Mouse (Mus musculus) right cerebral cortex, adult 2 months (tissue): Measurements from ENCODE around the gene Cops7b.
"Not testable (repeated sequence)": the region's sequence is repeated elsewhere in the genome, so short reads cannot be mapped to it uniquely, and the experiment has no call there.

Experiments
- DNase-seq, 2 experiments: peaks; one replicate each; pipeline ENCODE4 v3.0.0; 2021 to 2022; ENCODE audit warnings: low spot score in 2 of 2

Cops7b gene

GRCm38 (mm10) chr1:86582451-86583096 is at the start of gene Cops7b, which contains the start of gene Pde6d:
Gene Cops7b, plus strand, starts transcription at chr1:86582904.
Gene Pde6d, minus strand, starts transcription at chr1:86582629.
- peak; percentile 99 for DNase-seq

DNA sequence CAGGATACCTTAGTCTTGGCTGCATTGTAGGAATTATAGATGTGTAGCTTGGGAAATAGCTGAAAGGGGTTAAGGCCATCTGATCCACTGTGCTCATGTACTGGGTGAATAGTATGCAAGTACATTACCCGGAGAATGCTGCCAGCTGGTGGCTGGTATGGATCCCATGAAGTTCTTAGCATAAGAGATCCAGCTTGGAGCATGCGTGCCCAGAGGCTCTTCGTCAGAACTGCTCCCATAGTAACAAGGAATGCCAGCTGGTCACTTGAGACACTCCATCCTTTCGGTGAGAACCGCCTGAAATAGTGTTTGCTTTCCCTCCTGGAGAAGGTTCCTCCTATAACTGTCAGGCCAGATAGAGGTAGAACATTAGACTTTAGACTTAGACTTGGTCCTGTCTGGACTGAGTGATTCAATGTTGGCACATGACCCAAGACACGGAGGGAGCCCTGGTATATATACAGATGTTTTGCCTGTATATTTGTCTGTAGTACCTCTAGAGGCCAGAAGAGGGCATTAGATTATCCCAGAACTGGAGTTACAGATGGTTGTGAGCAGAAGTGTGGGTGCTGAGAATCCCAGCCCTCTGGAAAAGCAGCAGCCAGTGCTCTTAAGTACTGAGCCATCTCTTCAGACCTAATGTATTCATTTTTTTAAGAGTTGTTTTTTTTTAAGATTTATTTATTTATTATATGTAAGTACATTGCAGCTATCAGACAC is 49.1 kb upstream of the Cops7b start:
- peak; percentile 64 to 68 for DNase-seq

GRCm38 (mm10) chr1:86538383-86538782 is 44.3 kb upstream of the Cops7b start:
- DNase-seq = no peak

DNA sequence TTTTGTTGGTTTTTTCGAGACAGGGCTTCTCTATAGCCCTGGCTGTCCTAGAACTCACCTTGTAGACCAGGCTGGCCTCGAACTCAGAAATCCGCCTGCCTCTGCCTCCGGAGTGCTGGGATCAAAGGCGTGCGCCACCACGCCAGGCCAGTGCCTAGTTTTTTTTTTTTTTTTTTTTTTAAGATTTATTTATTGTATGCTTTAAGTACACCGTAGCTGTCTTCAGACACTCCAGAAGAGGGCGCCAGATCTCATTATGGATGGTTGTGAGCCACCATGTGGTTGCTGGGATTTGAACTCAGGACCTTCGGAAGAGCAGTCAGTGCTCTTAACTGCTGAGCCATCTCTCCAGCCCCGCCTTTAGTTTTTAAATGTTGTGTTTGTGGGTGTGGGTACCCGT is 43.1 kb upstream of the Cops7b start:
- not testable (repeated sequence) for DNase-seq

DNA sequence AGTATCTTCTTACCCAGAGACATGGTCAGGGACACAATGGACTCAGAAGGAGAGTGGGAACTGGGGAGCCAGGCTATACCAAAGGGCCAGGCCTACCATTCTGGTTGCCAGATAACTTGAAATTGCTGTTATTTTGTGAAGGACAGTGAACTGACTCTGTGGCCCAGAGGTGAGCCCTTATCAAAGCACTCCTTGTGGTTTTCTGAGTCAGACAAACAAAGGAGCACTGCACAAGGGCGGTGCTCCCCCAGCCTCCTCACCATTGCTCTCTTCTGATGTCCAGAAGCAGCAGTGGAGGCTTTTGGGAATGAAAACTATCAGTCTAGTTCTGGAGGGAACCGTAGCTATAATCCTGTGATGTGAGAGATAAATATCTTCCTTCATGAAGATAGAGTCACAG is 40.1 kb upstream of the Cops7b start:
- DNase-seq = no peak

DNA sequence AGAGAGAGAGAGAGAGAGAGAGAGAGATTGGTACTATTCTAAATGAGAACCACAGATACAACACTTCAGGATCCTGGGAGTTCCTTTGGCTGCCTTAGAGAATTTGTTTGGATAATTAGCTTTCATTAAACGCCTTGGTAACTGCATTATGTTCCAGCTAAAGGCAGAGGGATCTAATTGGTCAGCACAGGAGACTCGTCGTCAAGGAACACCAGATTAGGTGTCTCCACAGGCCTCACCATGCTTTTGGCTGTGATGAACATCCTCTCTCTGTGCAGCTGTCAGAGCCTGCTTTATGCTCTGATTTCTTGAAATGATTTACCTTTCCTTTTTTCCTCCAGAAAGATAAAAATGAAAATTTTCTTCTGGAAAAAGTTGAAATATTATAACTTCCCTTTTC is 35.9 kb upstream of the Cops7b start:
- no peak for DNase-seq

DNA sequence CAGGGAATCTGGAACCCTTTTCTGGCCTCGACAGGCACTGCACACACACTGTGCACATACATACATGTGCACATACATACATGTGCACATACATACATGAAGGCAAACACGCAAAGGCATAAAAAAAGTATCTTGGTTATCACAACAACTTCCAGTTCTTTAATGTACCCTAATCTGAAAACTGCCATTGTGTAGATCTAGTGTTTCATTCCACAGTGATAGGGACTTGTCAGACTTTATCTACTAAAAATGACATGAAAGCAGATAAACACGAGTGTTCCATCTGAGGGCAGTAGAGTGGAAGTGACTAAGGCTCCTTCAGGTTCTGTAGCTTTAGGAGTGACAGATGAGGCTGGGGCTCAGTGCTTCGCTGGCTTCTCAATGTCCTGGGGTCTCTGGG is 31.4 kb upstream of the Cops7b start:
- no peak for DNase-seq

DNA sequence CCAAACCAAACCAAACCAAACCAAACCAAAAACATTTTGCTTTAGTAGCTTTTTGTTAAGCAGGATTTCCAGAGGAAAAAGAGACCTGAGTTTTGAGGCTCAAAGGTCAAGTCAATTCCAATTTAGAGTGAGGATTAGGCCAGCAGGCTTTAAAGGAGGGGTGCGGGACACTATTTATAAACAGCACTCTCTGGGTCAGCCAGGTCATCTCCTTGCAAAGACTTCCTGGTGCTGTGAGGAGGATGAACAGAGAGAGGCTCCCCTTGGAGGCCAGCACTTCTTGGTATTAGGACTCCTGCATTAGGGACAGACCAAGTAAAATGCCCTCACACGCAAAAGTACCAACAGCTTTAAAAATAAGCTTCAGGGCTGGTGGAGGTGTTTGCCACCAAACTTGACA is 30.8 kb upstream of the Cops7b start:
- no peak for DNase-seq

- DNase-seq = no peak
Measured at GRCm38 (mm10) chr1:86555665-86556064, 27.0 kb upstream of the Cops7b start.

DNA sequence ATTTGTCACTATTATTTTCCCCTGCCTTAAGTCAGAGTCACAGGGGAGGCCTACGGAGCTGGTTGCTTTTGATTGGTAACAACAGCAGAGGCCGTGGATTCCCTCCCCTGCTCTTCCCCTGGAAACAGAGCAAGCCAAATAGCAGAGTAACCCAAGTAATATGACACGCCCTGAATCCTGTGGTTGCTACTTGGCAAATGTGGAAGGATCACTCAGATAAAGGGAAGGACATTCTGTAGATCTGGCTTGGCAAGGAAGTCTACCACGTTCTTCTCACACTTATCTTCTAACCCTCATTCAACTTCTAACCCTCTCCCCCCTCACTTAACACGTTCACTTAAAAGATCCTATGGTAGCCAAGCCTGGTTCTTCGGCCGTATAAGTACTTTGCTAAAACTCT is 24.8 kb upstream of the Cops7b start:
- DNase-seq = no peak

GRCm38 (mm10) chr1:86559232-86559631 is 23.5 kb upstream of the Cops7b start:
- DNase-seq = no peak

DNA sequence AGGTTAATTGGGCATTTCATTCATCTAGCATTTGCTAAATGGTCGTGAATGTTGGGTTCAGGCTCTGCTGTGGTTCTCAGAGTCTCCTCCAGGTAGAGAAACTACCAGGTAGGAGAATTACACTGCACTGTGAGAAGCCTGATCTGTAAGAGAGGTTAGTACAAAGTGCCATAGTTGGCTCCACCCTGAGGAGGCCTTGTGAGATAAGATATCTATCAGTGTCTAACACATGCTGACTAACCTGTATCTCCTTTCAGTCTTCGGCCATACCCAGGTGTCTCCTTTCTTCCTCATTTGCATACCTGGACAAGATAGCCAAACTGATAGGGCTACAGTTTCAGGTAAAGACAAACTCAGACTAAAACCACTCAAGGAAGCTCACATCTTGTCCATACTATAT is 20.0 kb upstream of the Cops7b start:
- no peak for DNase-seq

DNA sequence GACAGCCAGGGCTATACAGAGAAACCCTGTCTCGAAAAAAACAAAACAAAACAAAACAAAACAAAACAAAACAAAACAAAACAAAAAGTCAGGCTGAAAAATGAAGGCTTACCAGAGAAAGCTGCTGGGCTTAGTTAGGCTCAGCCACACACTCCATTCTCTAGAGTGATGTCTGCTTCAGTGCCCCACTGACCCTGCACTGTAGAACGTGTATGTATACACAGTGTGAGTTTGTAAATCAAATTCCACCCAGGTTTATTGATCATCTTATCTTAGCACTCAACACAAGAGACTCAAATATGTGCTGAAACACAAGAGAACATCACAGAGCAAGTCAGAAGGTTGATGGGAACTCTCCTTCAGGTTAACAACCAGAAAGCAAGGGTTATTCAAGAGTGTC is 14.3 kb upstream of the Cops7b start:
- no peak for DNase-seq

- no peak for DNase-seq
Measured at GRCm38 (mm10) chr1:86569292-86569860, 13.3 kb upstream of the Cops7b start.

DNA sequence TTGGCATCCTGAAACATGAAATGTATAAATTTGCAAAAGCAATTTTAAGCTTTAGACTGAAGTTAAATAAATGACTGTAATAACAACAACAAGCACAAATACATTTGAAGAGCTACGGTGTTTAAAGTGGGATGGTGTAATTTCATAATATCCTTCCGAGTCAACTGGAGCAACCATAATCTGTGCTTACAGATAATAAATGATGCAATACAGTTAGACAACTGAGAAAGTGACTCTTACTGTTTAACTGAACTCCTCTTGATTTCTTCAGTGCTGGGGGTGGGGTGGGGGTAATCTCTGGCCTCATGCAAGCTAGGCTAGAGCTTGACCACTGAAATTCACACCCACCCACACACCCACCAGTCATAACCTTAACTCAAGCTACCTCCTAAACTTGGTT is 11.3 kb upstream of the Cops7b start:
- no peak for DNase-seq

DNA sequence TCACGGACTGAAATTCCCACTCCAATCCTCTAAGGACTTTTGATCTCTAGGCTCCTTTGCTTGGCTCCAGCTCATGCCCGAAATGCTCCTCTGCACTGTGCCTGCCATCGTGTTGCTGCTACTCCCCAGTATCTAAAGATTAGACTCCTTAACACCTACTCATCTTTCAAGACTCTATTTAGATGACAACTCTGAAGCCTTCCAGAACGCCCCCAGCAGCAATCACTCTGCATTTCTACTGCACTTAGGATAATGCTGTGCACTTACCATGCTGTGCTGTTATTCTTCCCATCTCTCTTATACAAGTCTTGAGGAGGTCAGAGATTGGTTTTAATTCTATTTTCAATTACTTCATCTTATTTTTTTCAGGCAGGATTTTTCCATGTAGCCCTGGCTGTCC is 10.8 kb upstream of the Cops7b start:
- no peak for DNase-seq

DNA sequence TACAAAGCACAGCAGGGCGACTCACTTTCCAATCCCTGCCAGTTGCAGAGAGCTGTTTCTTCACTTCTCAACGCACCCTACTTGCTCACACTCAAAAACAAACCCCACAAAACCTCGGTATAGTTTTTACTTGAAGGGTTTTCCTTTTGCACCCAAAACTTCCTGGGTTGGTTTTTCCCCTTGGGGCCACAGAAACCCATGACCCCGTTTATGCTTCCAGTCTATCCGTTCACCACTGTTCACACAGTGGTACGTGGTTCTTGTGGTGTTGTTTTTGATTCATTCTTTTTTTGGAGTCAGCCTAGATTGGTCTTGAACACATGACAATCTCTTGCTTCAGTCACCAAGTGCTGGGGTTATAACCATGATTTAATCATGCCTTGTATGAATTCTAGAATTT is 2.3 kb upstream of the Cops7b start:
- DNase-seq = no peak

- DNase-seq = no peak
Measured at GRCm38 (mm10) chr1:86581692-86582450, 833 bp upstream of the Cops7b start.

GRCm38 (mm10) chr1:86583709-86584108 is 1.0 kb downstream of the Cops7b start:
- no peak for DNase-seq

DNA sequence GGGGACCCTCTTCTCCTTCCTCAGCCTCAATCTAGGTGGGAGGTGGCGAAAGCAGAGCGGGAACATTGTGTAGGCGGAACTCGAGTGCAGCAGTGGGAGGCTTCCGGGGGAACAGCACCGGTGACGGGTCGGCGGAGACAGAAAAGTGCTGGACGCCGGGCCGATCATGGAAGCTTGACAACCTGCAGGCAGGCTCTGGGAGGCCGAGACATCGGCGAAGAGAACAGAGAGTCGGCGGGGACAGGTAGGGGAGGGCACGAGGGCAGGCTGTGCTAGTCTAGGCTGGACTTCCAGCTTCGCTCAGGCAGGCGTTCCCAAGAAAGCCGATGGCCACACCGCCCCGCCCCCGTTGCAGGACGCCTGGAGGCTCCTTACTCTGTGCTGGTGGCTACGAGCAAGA is 4.3 kb downstream of the Cops7b start:
- peak; percentile 79 for DNase-seq

DNA sequence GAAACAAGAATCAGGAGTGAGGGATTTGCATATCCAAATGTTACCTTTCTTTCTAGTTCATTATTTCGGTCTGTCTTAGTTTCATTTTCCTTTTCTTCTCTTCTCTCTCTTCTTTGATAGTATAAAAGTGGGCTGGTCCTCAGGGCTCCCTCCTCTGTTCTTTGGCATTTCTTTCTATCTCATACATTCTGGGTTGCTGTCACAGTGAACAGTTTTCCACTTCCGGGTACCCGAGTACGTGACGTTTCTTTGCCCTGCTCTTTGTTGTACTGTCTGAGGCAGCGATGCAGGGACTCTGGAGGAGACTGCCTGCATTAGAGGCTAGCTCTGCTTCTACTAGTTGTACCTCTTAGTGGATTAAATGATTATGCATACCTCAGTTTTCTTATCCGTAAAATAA is 11.8 kb downstream of the Cops7b start:
- DNase-seq = no peak

- DNase-seq = no peak
Measured at GRCm38 (mm10) chr1:86595315-86595714, 12.6 kb downstream of the Cops7b start.
